Mouse (Mus musculus): ENCODE data around the gene Gm14085. TPM values are rescaled to one million over a fixed set of nuclear protein-coding genes. Genes with fewer than 3 reads are reported as not detected.

The Gm14085 gene
- polyA plus RNA-seq, 1 experiment, result not detected

DNA sequence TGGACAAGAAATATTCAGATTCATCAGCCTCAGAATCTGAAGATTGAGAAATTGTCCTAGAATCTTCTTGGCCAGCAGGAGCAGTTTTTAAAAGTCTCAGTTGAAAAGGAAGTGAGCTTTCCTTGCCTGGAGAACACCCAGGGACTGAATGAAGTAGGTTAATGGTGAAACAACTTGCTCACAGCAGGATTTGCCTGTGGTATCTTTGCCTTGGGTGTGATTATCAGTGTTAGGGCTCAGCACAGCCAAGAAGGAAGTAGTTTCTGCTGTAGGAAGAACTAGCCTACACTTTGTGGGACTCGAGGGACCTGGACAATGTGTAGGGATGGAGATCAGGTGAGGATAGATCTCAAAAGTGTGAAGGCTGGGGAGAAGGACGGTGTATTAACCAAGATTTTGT, 49.9 kb downstream of the Gm14085 start:
- DNase-seq (ENCODE audit: extremely low spot score in 1 of 2, low spot score in 1 of 2), result no peak

DNA sequence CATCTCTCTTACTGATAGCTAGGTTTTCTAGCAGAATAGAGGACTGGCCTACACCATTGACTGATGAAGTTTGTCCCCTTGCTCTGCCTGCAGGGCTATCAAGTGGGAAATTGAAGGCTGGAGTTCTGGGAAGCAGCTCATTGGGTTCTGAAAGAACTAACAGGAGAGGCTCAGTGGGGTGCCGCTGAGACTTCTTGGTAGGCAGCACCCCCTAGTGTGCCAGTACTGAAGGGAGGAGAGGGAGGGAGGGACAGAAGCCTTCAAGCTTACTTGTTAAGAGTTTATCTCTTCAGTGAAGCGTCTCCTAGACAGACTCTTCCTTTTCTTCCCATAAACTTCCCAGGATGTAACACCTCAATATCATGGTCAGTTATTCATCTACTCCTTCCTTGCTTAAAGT, 73.6 kb downstream of the Gm14085 start:
- DNase-seq (ENCODE audit: extremely low spot score in 1 of 2, low spot score in 1 of 2), result peak in 1 of 2 experiments; percentile 78

- no peak for DNase-seq (ENCODE audit: extremely low spot score in 1 of 2, low spot score in 1 of 2)
Observed at GRCm38 (mm10) chr2:122561221-122561620, 76.5 kb downstream of the Gm14085 start.

GRCm38 (mm10) chr2:122562251-122562650, 77.5 kb downstream of the Gm14085 start:
- no peak for DNase-seq (ENCODE audit: extremely low spot score in 1 of 2, low spot score in 1 of 2)

GRCm38 (mm10) chr2:122569439-122569838, 84.7 kb downstream of the Gm14085 start:
- DNase-seq (ENCODE audit: extremely low spot score in 1 of 2, low spot score in 1 of 2), result peak in 1 of 2 experiments; percentile 69

DNA sequence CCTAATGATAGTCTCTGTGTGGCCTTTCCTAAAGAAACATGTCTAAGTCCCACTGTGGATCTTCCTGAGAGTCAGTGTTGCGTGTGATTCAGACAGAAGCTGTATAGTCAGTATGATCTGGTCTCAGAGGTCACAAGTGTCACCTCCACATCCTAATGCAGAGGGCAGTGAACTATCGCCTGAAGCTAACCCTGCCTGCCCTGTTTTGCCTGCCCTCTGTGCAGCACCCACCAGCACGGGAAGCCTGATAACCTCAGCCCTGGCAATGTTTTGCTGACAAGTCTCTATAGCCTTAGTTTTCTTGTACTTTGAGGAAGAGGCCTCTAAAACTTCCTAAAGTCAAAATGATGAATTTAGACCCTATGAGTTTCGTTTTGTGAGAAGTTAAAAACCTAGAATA, 85.7 kb downstream of the Gm14085 start:
- DNase-seq (ENCODE audit: extremely low spot score in 1 of 2, low spot score in 1 of 2), result no peak

DNA sequence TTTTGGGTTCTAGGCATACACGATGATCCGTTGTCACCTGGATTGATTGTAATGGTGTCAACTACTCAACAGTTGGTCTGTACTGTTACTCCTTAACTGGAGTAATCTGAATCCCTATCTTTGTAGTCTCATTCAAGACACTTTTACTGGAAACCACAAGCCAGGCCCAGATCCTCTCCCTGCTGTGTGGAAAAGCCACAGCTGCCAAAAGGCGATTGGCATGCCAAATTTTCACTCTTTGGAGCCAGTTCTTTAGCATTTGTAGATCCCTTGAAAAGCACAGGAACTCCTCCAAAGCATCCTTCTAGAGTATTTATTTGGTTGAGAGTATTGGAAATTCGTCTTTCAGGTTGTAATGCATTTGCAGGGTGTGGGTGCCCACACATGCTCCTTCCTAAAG, 86.6 kb downstream of the Gm14085 start:
- DNase-seq (ENCODE audit: extremely low spot score in 1 of 2, low spot score in 1 of 2), result no peak

DNA sequence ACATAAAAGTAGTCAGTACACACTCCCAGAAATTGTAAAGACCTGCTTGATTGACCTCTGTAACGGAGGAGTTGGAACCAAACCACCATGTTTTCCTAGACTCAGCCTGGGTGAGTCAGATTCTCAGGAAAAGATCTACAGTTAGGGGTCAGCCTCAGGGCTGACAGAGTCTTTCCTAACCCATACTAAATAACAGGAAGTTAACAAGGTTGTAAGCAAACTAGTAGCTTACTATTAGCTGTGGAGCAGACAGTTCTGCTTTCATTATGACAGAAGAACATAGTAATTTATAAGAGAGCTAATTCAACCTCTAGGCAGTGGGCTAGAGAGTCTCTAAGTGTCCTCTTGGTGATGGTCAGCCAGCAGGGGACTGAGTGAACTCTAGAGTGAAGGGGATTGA, 87.7 kb downstream of the Gm14085 start:
- no peak for DNase-seq (ENCODE audit: extremely low spot score in 1 of 2, low spot score in 1 of 2)

DNA sequence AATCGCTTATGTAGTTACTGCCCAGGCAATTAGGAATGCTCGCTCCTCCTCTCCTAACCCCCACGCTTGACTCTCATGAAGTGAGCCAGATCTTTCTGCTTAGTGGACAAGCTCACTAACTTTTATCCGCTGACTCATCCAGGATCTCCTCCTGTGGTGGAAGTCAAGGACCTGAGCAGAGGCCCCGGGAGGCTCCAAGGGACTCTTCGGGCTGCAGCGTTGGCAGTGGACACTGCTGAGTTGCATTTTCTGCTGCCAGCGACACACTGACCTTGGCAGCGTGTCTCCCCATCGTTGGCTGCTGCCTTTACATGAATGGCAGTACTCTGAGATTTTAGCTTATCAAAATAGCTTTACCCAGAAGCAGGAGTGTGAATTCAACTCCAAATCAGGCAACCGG, 90.7 kb downstream of the Gm14085 start:
- DNase-seq (ENCODE audit: extremely low spot score in 1 of 2, low spot score in 1 of 2), result no peak

DNA sequence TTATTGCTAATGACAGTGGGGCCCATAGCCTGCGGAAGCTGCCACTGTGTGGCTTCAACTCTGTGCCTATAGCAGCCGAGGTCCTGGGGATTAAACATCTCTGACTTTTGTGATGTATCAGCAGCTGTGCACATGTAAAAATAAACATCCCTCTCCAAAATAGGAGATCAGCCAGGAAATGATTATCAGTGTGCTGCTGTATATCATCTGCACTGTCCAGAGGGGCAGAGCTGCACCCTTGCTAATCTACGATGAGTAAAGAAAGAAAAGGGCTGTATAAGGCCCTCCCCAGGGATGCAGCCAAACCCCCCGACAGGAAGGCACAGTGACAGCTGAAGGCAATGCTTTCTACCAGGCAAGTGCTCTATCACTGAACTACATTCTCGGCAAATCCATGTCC, 91.6 kb downstream of the Gm14085 start:
- DNase-seq (ENCODE audit: extremely low spot score in 1 of 2, low spot score in 1 of 2), result no peak

GRCm38 (mm10) chr2:122577316-122577715, 92.6 kb downstream of the Gm14085 start:
- DNase-seq (ENCODE audit: extremely low spot score in 1 of 2, low spot score in 1 of 2), result no peak

Other genes starting within 250 kb of the Gm14085 start
- gene Duox2, start 186.5 kb upstream of the Gm14085 start, polyA plus RNA-seq (2012; rRNA removed), result 0.88 and 1.1 TPM in 2 replicates
- gene Duoxa2, start 186.0 kb upstream of the Gm14085 start, polyA plus RNA-seq (2012; rRNA removed), result 0.23 TPM in 1 of 2 replicates, not detected in the other
- gene Duoxa1, start 171.2 kb upstream of the Gm14085 start, polyA plus RNA-seq (2012; rRNA removed), result 0.15 TPM in 1 of 2 replicates, not detected in the other
- 0.04 TPM in 1 of 2 replicates, not detected in the other for gene Duox1, start 169.3 kb upstream of the Gm14085 start, polyA plus RNA-seq (2012; rRNA removed)
- 45.1 and 57.6 TPM in 2 replicates for gene Shf, start 115.8 kb upstream of the Gm14085 start, polyA plus RNA-seq (2012; rRNA removed)
- gene Slc28a2, start 58.5 kb upstream of the Gm14085 start, polyA plus RNA-seq (2012; rRNA removed), result 0.16 and 0.27 TPM in 2 replicates
- 111 and 114 TPM in 2 replicates for gene Gatm, start 126.4 kb downstream of the Gm14085 start, polyA plus RNA-seq (2012; rRNA removed)
- gene AA467197, start 152.0 kb downstream of the Gm14085 start, polyA plus RNA-seq (2012; rRNA removed), result 0.57 and 0.68 TPM in 2 replicates
- 18.1 and 21.9 TPM in 2 replicates for gene Slc30a4, start 217.7 kb downstream of the Gm14085 start, polyA plus RNA-seq (2012; rRNA removed)

Data from frontal cortex, adult 2 months (tissue).